Mouse (Mus musculus) G1E (cell line): ENCODE measurements around the gene Fam69b. TPM values are rescaled to one million over a fixed set of nuclear protein-coding genes. Genes with fewer than 3 reads are reported as not detected.
A peak's percentile ranks its signal among the peaks of the same experiment; 100 is the strongest.

ENCODE experiments used
- ATAC-seq: 2 replicates; pipeline ENCODE4 v1.8.0; 2016; ENCODE audit warnings: mild to moderate bottlenecking; ENCODE audit not compliant: insufficient number of reproducible peaks, poor library complexity, low FRiP score, severe bottlenecking; ENCODE audit errors: extremely low read depth
- DNase-seq: peaks from one replicate; pipeline ENCODE4 v3.0.0; 2012; ENCODE audit warnings: low spot score
- H3K27me3 ChIP-seq: 2 replicates; pipeline ENCODE4 v1.6.1; 2012; ENCODE audit warnings: mild to moderate bottlenecking, low read length, inconsistent platforms; ENCODE audit not compliant: insufficient read depth
- H3K36me3 ChIP-seq: replicated peaks from 2 replicates; pipeline ENCODE3; 2012; ENCODE audit warnings: mild to moderate bottlenecking, inconsistent platforms
- H3K4me1 ChIP-seq: 2 replicates; pipeline ENCODE4 v1.6.1; 2012; ENCODE audit warnings: low read depth, low read length, inconsistent platforms, mixed read lengths; ENCODE audit not compliant: insufficient read depth
- H3K4me3 ChIP-seq: 2 replicates; pipeline ENCODE4 v1.5.1; 2012; ENCODE audit warnings: low read depth, mild to moderate bottlenecking, inconsistent platforms, low read length, moderate library complexity, mixed read lengths
- H3K9me3 ChIP-seq: replicated peaks from 2 replicates; pipeline ENCODE4 v1.6.1; 2012; ENCODE audit warnings: inconsistent platforms
- CTCF ChIP-seq: IDR thresholded peaks from 2 replicates; pipeline ENCODE4 v1.5.1; 2012; ENCODE audit warnings: low read depth, low read length, inconsistent platforms, mixed read lengths
- GATA1 ChIP-seq: IDR thresholded peaks from 2 replicates; pipeline ENCODE4 v1.6.1; 2012; ENCODE audit warnings: borderline replicate concordance, low read length, inconsistent platforms, mixed read lengths
- GATA2 ChIP-seq: IDR thresholded peaks from 2 replicates; pipeline ENCODE4 v1.6.1; 2012; ENCODE audit warnings: low read depth, low read length, inconsistent platforms, borderline replicate concordance
- POLR2AphosphoS5 ChIP-seq: IDR thresholded peaks from 2 replicates; pipeline ENCODE4 v1.6.1; 2012; ENCODE audit warnings: low read depth, low read length, inconsistent platforms; ENCODE audit not compliant: insufficient replicate concordance
- TAL1 ChIP-seq: conservative IDR thresholded peaks from 2 replicates; pipeline ENCODE4 v1.6.1; 2012; ENCODE audit warnings: low read depth, low read length, inconsistent platforms, mixed read lengths
- polyA plus RNA-seq: library from polyadenylated mRNA; stranded (reverse); fragments of >175 nt; gene quantifications from 2 replicates; pipeline ENCODE4 v1.2.3, GENCODE M21; 2012
- total RNA-seq, 2 experiments: library from RNA; stranded (forward) in 1 of 2; stranded (reverse) in 1 of 2; fragments of 200-1000 nt in 1 of 2; fragments of >200 nt in 1 of 2; fragmentation: Nextera tagmentation in 1 of 2; gene quantifications; 2 replicates each; pipeline ENCODE4 v1.2.3; 2014 to 2017

Gene Fam69b
- total and polyA plus RNA-seq, 3 experiments: 0.22 TPM; not detected in 2

DNA sequence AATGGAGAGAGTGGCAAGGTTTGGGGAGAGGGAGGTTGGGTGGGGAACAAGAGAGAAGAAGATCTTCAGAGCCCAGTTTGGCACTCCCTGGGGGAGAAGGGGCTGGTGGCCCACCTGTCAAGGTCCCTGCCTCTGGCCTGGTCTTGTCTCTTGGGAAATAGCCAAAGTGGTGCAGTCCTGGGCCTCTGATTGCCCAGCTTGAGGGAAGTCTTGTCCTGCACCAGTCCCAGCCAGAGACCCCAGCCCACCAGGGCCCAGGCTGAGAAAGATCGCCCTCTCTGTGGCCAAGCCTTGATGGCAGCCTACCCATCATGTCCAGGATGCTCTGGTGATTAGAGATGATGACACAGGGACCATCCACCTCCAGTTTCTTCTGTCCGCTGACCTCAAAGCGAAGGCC, 31.4 kb upstream of the Fam69b start:
- Histone ChIP-seq H3K9me3 (no peaks in the 10 kb centered on the region), H3K27me3 (peaks cover 35% of the 10 kb centered on the region), H3K36me3 (peaks cover 45% of the 10 kb centered on the region), H3K4me1 (peaks cover 2% of the 10 kb centered on the region; the same call in 1 of the 2 replicates), H3K4me3 (no peak overlapping the region)
- ATAC-seq: no peak
- TF ChIP-seq CTCF: no peak
- TF ChIP-seq POLR2AphosphoS5: 0 out of 2 replicates have a peak, but pooled peaks have one; percentile 26
- DNase-seq: no peak

DNA sequence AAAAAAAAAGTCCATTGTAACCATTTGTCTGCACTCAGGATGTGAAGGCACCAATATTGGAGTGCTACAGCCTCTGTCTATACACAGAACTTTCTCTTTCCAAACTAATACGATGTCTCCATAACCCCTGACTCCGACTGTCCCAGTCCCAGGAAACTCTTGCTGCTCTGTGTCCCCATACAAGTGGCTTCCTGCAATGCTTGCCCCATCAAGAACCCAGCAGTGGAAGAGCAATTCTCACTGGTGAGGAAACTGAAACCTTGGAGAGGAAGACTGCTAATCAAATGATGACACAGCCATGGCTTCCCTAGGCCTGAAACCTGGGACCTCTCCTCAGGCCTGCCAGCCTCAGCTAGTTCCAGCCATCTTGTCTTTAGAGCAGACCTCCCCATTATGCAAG, 30.4 kb upstream of the Fam69b start:
- ATAC-seq (no peak), DNase-seq (no peak)
- no peak for TF ChIP-seq GATA1
- TF ChIP-seq TAL1: no peak
- no peak for TF ChIP-seq POLR2AphosphoS5
- TF ChIP-seq CTCF: no peak
- TF ChIP-seq GATA2: no peak
- Histone ChIP-seq H3K4me3 (no peak overlapping the region), H3K4me1 (peaks cover 2% of the 10 kb centered on the region; the same call in 1 of the 2 replicates), H3K27me3 (peaks cover 40% of the 10 kb centered on the region), H3K9me3 (no peaks in the 10 kb centered on the region), H3K36me3 (peaks cover 36% of the 10 kb centered on the region)

- Histone ChIP-seq H3K36me3 (peaks cover 29% of the 10 kb centered on the region), H3K9me3 (no peaks in the 10 kb centered on the region), H3K4me3 (no peak overlapping the region), H3K27me3 (peaks cover 47% of the 10 kb centered on the region), H3K4me1 (peaks cover 4% of the 10 kb centered on the region)
- ATAC-seq (no peak), DNase-seq (no peak)
- no peak for TF ChIP-seq GATA1
- no peak for TF ChIP-seq CTCF
These were observed 29.8 kb upstream of the Fam69b start for GRCm38 (mm10) chr2:26598462-26598861.

GRCm38 (mm10) chr2:26599965-26600364, 28.3 kb upstream of the Fam69b start:
- no peaks in the 10 kb centered on the region for H3K9me3 ChIP-seq
- peaks cover 17% of the 10 kb centered on the region for H3K36me3 ChIP-seq
- ATAC-seq (no peak), DNase-seq (no peak)
- no peak for TF ChIP-seq GATA1
- no peak overlapping the region for H3K4me3 ChIP-seq
- peaks cover 14% of the 10 kb centered on the region for H3K4me1 ChIP-seq
- H3K27me3 ChIP-seq: peaks cover 61% of the 10 kb centered on the region

DNA sequence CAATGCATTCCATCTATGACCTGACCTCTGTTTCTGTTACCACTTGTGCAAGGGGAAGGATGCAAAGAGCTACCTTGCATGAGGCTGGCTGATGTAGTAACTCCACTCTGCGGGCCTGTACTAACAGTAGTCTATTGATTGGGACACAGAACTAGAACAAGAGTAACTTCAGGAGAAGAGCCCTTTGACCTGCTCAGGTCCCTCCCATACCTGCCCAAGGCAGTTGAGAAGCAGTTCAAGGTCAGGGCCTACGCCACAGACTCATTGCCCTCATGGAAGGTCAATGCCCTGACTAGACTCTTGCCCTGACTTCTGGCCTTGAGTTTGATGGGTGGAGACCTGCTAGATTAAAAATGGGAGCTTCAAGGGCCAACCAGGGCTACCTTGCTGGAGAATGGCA, 27.6 kb upstream of the Fam69b start:
- no peak for ATAC-seq
- peaks cover 14% of the 10 kb centered on the region for H3K4me1 ChIP-seq
- TF ChIP-seq GATA1 (no peak), GATA2 (no peak), TAL1 (no peak)
- no peak overlapping the region for H3K4me3 ChIP-seq
- peaks cover 10% of the 10 kb centered on the region for H3K36me3 ChIP-seq
- no peak for DNase-seq
- H3K27me3 ChIP-seq: peaks cover 62% of the 10 kb centered on the region
- no peaks in the 10 kb centered on the region for H3K9me3 ChIP-seq

DNA sequence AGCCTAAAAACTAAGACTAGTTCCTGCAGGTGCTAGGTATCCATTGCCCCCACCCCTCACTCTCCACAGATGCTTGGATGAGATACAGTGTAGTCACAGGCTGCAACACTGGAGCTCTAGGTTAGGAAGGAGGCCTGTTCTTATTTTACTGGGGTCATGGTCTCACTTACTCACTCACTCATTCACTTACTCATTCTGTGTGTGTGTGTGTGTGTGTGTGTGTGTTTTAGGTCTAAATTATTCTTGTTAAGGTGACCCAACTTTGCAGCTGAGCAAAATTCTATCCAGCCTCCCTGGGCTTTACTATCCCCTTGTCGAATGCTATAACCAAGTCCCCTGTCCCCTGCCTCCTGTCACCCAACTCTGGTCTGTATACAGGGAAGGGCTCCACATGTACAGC, 26.7 kb upstream of the Fam69b start:
- ATAC-seq (no peak), DNase-seq (no peak)
- Histone ChIP-seq H3K4me1 (peaks cover 14% of the 10 kb centered on the region), H3K4me3 (no peak overlapping the region), H3K36me3 (peaks cover 5% of the 10 kb centered on the region), H3K27me3 (peaks cover 65% of the 10 kb centered on the region), H3K9me3 (no peaks in the 10 kb centered on the region)
- TF ChIP-seq GATA1 (no peak), GATA2 (no peak), POLR2AphosphoS5 (no peak), CTCF (no peak), TAL1 (no peak)

GRCm38 (mm10) chr2:26602631-26603030, 25.6 kb upstream of the Fam69b start:
- TF ChIP-seq POLR2AphosphoS5 (no peak), CTCF (no peak), TAL1 (no peak), GATA1 (no peak), GATA2 (no peak)
- peaks cover 14% of the 10 kb centered on the region for H3K4me1 ChIP-seq
- DNase-seq: no peak
- ATAC-seq: no peak
- H3K9me3 ChIP-seq: no peaks in the 10 kb centered on the region
- H3K27me3 ChIP-seq: peaks cover 69% of the 10 kb centered on the region
- H3K36me3 ChIP-seq: no peaks in the 10 kb centered on the region
- H3K4me3 ChIP-seq: no peak overlapping the region
